Mouse (Mus musculus) CH12.LX (cell line): ENCODE results near the gene Ldha. TPM values are rescaled to one million over a fixed set of nuclear protein-coding genes. Genes with fewer than 3 reads are reported as not detected.

Experiments
- DNase-seq: peaks from one replicate; pipeline ENCODE4 v3.0.0-alpha.2; 2013; ENCODE audit errors: extremely low read depth
- H3K27ac ChIP-seq: 2 replicates; pipeline ENCODE4 v1.5.1; 2012; ENCODE audit warnings: low read depth, mild to moderate bottlenecking, control low read depth, moderate library complexity; ENCODE audit not compliant: insufficient read depth
- H3K27me3 ChIP-seq: replicated peaks from 2 replicates; pipeline ENCODE3; 2012; ENCODE audit warnings: inconsistent platforms
- H3K36me3 ChIP-seq, 2 experiments: replicated peaks in 1 of 2; 2 replicates each; pipeline versions ENCODE3 to v1.6.1; 2012; ENCODE audit warnings: inconsistent platforms in 1 of 2, low read length in 1 of 2, mild to moderate bottlenecking in 1 of 2, mixed read lengths in 1 of 2, moderate library complexity in 1 of 2; ENCODE audit not compliant: control insufficient read depth in 1 of 2, insufficient read depth in 1 of 2
- H3K4me1 ChIP-seq, 2 experiments: 2 replicates each; pipeline ENCODE4 v1.6.1; 2012; ENCODE audit warnings: inconsistent platforms in 1 of 2, moderate library complexity in 1 of 2; ENCODE audit not compliant: insufficient read depth in 2 of 2, control insufficient read depth in 1 of 2
- H3K4me2 ChIP-seq: 2 replicates; pipeline ENCODE4 v1.6.1; 2012; ENCODE audit warnings: low read depth, mild to moderate bottlenecking, control low read depth; ENCODE audit not compliant: poor library complexity, insufficient read depth, severe bottlenecking
- H3K4me3 ChIP-seq, 3 experiments: fragments of 150-350 bp in 1 of 3; sonication (generic) in 1 of 3; replicated peaks in 1 of 3; 2 replicates each; pipeline versions ENCODE3 to v1.5.1; 2011 to 2012; ENCODE audit warnings: low read depth in 2 of 3, low read length in 2 of 3, mild to moderate bottlenecking in 2 of 3, moderate library complexity in 2 of 3, control low read depth in 1 of 3, improper control_type of control experiment in 1 of 3, inconsistent platforms in 1 of 3, mixed read lengths in 1 of 3; ENCODE audit not compliant: poor library complexity in 1 of 3
- H3K79me2 ChIP-seq: replicated peaks from 2 replicates; pipeline ENCODE4 v1.6.1; 2012; ENCODE audit warnings: mild to moderate bottlenecking, moderate library complexity; ENCODE audit not compliant: control insufficient read depth, poor library complexity, insufficient read depth, severe bottlenecking; ENCODE audit errors: extremely low read depth
- H3K9ac ChIP-seq: 2 replicates; pipeline ENCODE4 v1.6.1; 2012; ENCODE audit warnings: low read depth, mild to moderate bottlenecking, control low read depth, moderate library complexity; ENCODE audit not compliant: insufficient read depth
- H3K9me3 ChIP-seq: replicated peaks from 2 replicates; pipeline ENCODE3; 2012; ENCODE audit warnings: low read length, inconsistent platforms, mixed read lengths
- CHD1 ChIP-seq: IDR thresholded peaks from 2 replicates; pipeline ENCODE4 v1.6.1; 2012; ENCODE audit warnings: low read depth, low read length, improper control_type of control experiment, inconsistent platforms
- E2F4 ChIP-seq: IDR thresholded peaks from 2 replicates; pipeline ENCODE4 v1.6.1; 2011; ENCODE audit warnings: low read depth, low read length, improper control_type of control experiment; ENCODE audit not compliant: insufficient replicate concordance
- ETS1 ChIP-seq: conservative IDR thresholded peaks from 2 replicates; pipeline ENCODE4 v1.6.1; 2012; ENCODE audit warnings: low read depth, mild to moderate bottlenecking, inconsistent platforms, low read length, improper control_type of control experiment, moderate library complexity
- JUN ChIP-seq: IDR thresholded peaks from 2 replicates; pipeline ENCODE4 v1.6.1; 2011; ENCODE audit warnings: low read depth, mild to moderate bottlenecking, low read length, improper control_type of control experiment, moderate library complexity; ENCODE audit not compliant: insufficient read depth
- MAFK ChIP-seq: IDR thresholded peaks from 2 replicates; pipeline ENCODE4 v1.6.1; 2011; ENCODE audit warnings: low read length, improper control_type of control experiment; ENCODE audit not compliant: insufficient replicate concordance
- NELFE ChIP-seq: IDR thresholded peaks from 2 replicates; pipeline ENCODE4 v1.6.1; 2011; ENCODE audit warnings: low read depth, low read length, improper control_type of control experiment
- NRF1 ChIP-seq: IDR thresholded peaks from 2 replicates; pipeline ENCODE4 v1.6.1; 2014; ENCODE audit warnings: low read depth, mild to moderate bottlenecking, inconsistent platforms, low read length, improper control_type of control experiment, moderate library complexity
- PAX5 ChIP-seq: IDR thresholded peaks from 2 replicates; pipeline ENCODE4 v1.6.1; 2012; ENCODE audit warnings: low read length, inconsistent platforms, mixed read lengths
- POLR2A ChIP-seq: IDR thresholded peaks from 2 replicates; pipeline ENCODE4 v1.6.1; 2011; ENCODE audit warnings: low read depth, mild to moderate bottlenecking, improper control_type of control experiment, low read length
- SIN3A ChIP-seq: IDR thresholded peaks from 2 replicates; pipeline ENCODE4 v1.6.1; 2012; ENCODE audit warnings: low read length, improper control_type of control experiment, inconsistent platforms
- SMC3 ChIP-seq: IDR thresholded peaks from 2 replicates; pipeline ENCODE4 v1.6.1; 2011; ENCODE audit warnings: low read depth, low read length, improper control_type of control experiment
- UBTF ChIP-seq: IDR thresholded peaks from 2 replicates; pipeline ENCODE4 v1.6.1; 2012; ENCODE audit warnings: low read depth, mild to moderate bottlenecking, inconsistent platforms, low read length, improper control_type of control experiment, moderate library complexity
- USF2 ChIP-seq: conservative IDR thresholded peaks from 2 replicates; pipeline ENCODE4 v1.6.1; 2011; ENCODE audit warnings: low read depth, low read length, improper control_type of control experiment
- ZC3H11A ChIP-seq: IDR thresholded peaks from 2 replicates; pipeline ENCODE4 v1.6.1; 2012; ENCODE audit warnings: low read depth, mild to moderate bottlenecking, inconsistent platforms, low read length, improper control_type of control experiment
- ZKSCAN1 ChIP-seq: IDR thresholded peaks from 2 replicates; pipeline ENCODE4 v1.6.1; 2012; ENCODE audit warnings: low read depth, inconsistent platforms, low read length, improper control_type of control experiment, borderline replicate concordance
- dilution Hi-C: fragments of 300-500 bp; cut with MboI; formaldehyde crosslinking; loops from 2 replicates; pipeline ENCODE4 v1.14.3; 2020; ENCODE audit warnings: low sequenced_read_pairs; ENCODE audit not compliant: extremely low pct_unique_long_range_greater_than_20kb, extremely low pct_ligation_motif_present
- in situ Hi-C: fragments of 300-500 bp; cut with MboI; formaldehyde crosslinking; loops from 3 replicates; pipeline ENCODE4 v1.14.3; 2019; ENCODE audit warnings: low sequenced_read_pairs, low pct_ligation_motif_present, low pct_unique_long_range_greater_than_20kb, mixed read lengths
- polyA plus RNA-seq: library from polyadenylated mRNA; unstranded; fragments of >175 nt; gene quantifications from 2 replicates; pipeline ENCODE4 v1.2.1, GENCODE M21; 2012; ENCODE audit warnings: low read depth; ENCODE audit not compliant: insufficient read length
- total RNA-seq, 2 experiments: library from RNA; depleted of rRNA; stranded (reverse); fragments of 300-350 nt in 1 of 2; fragments of >200 nt in 1 of 2; gene quantifications; 2 replicates each; pipeline ENCODE4 v1.2.3; 2012 to 2014

Gene Ldha
- total and polyA plus RNA-seq, 3 experiments: 970 to 1,555 (median 1,199) TPM

- Histone ChIP-seq H3K9ac (no peak overlapping the region), H3K79me2 (no peaks in the 10 kb centered on the region), H3K4me1 (peaks cover 5 to 32% of the 10 kb centered on the region in 2 experiments; a peak in 3 of 4 replicates), H3K4me3 (no peak overlapping the region), H3K4me2 (no peak overlapping the region), H3K9me3 (no peaks in the 10 kb centered on the region), H3K27me3 (no peaks in the 10 kb centered on the region)
- dilution Hi-C loops: no loop called here
- DNase-seq: no peak
- in situ Hi-C loops: no loop called here
- TF ChIP-seq UBTF (no peak), PAX5 (no peak), NELFE (no peak), ETS1 (no peak), ZC3H11A (no peak), NRF1 (no peak), ZKSCAN1 (no peak), MAFK (no peak), CHD1 (no peak)
- TF ChIP-seq, all 38 proteins: peak for 0
- Histone ChIP-seq H3K36me3 (no peaks in the 10 kb centered on the region), H3K27ac (no peak overlapping the region)
Observed at GRCm38 (mm10) chr7:46837073-46837472, 4.2 kb upstream of the Ldha start.

- dilution Hi-C loops: no loop called here
Observed at GRCm38 (mm10) chr7:46838104-46838671, 3.1 kb upstream of the Ldha start.

GRCm38 (mm10) chr7:46838891-46839302 is 2.4 kb upstream of the Ldha start:
- peak; percentile 46 for DNase-seq
- no peak for TF ChIP-seq PAX5
- TF ChIP-seq POLR2A: 0 out of 2 replicates have a peak, but pooled peaks have one; percentile 17
- TF ChIP-seq NRF1: no peak
- no peak for TF ChIP-seq E2F4
- TF ChIP-seq USF2: no peak
- no peak for TF ChIP-seq SIN3A
- TF ChIP-seq SMC3: no peak
- peak overlapping the region; percentile 54 for H3K4me2 ChIP-seq
- H3K27me3 ChIP-seq: no peaks in the 10 kb centered on the region
- no peak overlapping the region for H3K9ac ChIP-seq
- no peaks in the 10 kb centered on the region for H3K79me2 ChIP-seq
- H3K9me3 ChIP-seq: no peaks in the 10 kb centered on the region
- peaks cover 0 to 4% of the 10 kb centered on the region in 2 experiments for H3K36me3 ChIP-seq
- H3K4me3 ChIP-seq: no peak overlapping the region
- peaks cover 5 to 30% of the 10 kb centered on the region in 2 experiments; a peak in 3 of 4 replicates for H3K4me1 ChIP-seq
- dilution Hi-C loops (no loop called here), in situ Hi-C loops (no loop called here)
- no peak overlapping the region for H3K27ac ChIP-seq

More at GRCm38 (mm10) chr7:46838104-46838671, 3.1 kb upstream of the Ldha start:
- Histone ChIP-seq H3K27me3 (no peaks in the 10 kb centered on the region), H3K4me2 (no peak overlapping the region), H3K4me1 (peaks cover 5 to 32% of the 10 kb centered on the region in 2 experiments; a peak in 3 of 4 replicates), H3K4me3 (no peak overlapping the region), H3K27ac (no peak overlapping the region), H3K9ac (no peak overlapping the region), H3K36me3 (no peaks in the 10 kb centered on the region), H3K9me3 (no peaks in the 10 kb centered on the region), H3K79me2 (no peaks in the 10 kb centered on the region)
- DNase-seq: no peak
- TF ChIP-seq JUN (no peak), SMC3 (no peak), NRF1 (no peak)
- in situ Hi-C loops: no loop called here
